In genomic region chr5:144360346-144360745, GRCm38 (mm10) we compare ENCODE assay signal across 14 mouse cellular contexts. TPM values are rescaled to one million over a fixed set of nuclear protein-coding genes. Genes with fewer than 3 reads are reported as not detected.
DNase-seq lines count a peak whose midpoint lies in the region; ATAC-seq and TF ChIP-seq lines count a peak whose summit lies in the region.
"Had no signal": no experiment of that assay in that cellular context is flagged by ENCODE, and none has a peak within 500 bp of the region (broad histone marks: within the 10 kb centered on the region; RNA-seq: fewer than 3 reads in every experiment).

No protein-coding gene starts in this region.

- no peak for TF ChIP-seq POLR2A in liver, adult 2 months (IDR thresholded peaks at IDR 0.05; ENCODE audit: extremely low read depth, insufficient read depth, low read length)

- no peaks in the 10 kb centered on the region for H3K36me3 ChIP-seq in liver, adult 2 months (ENCODE audit: control insufficient read depth, insufficient read depth, low read length)
- H3K36me3 ChIP-seq in liver, embryonic 12.5 days = no peaks in the 10 kb centered on the region
- no peaks in the 10 kb centered on the region for H3K36me3 ChIP-seq in forebrain, embryonic 10.5 days (replicated peaks)
- H3K36me3 ChIP-seq: embryonic facial prominence, embryonic 15.5 days; liver, embryonic 15.5 days had no signal

- H3K27ac ChIP-seq in liver, adult 2 months (replicated peaks; ENCODE audit: insufficient read depth, low read depth, low read length) = peak overlapping the region; percentile 50; the same call in 1 of the 2 replicates
- no peak overlapping the region for H3K27ac ChIP-seq in liver, embryonic 12.5 days
- no peak overlapping the region for H3K27ac ChIP-seq in forebrain, embryonic 10.5 days
- H3K27ac ChIP-seq: embryonic facial prominence, embryonic 15.5 days; liver, embryonic 15.5 days had no signal

- H3K27me3 ChIP-seq in liver, adult 2 months (ENCODE audit: control insufficient read depth, insufficient read depth, low read length) = no peaks in the 10 kb centered on the region
- peaks cover 37% of the 10 kb centered on the region for H3K27me3 ChIP-seq in liver, embryonic 12.5 days (replicated peaks)
- H3K27me3 ChIP-seq in forebrain, embryonic 10.5 days (ENCODE audit: poor library complexity, severe bottlenecking) = peaks cover 37% of the 10 kb centered on the region
- H3K27me3 ChIP-seq: embryonic facial prominence, embryonic 15.5 days had no signal

- H3K4me1 ChIP-seq in liver, adult 2 months (ENCODE audit: control insufficient read depth, insufficient read depth, low read length) = peaks cover 17% of the 10 kb centered on the region
- peaks cover 15% of the 10 kb centered on the region for H3K4me1 ChIP-seq in liver, embryonic 12.5 days
- peaks cover 23% of the 10 kb centered on the region for H3K4me1 ChIP-seq in forebrain, embryonic 10.5 days

- H3K4me3 ChIP-seq in liver, adult 2 months (ENCODE audit: insufficient read depth, low read depth, low read length) = no peak overlapping the region
- no peak overlapping the region for H3K4me3 ChIP-seq in liver, embryonic 12.5 days
- H3K4me3 ChIP-seq in forebrain, embryonic 10.5 days = no peak overlapping the region
- H3K4me3 ChIP-seq: embryonic facial prominence, embryonic 15.5 days; liver, embryonic 15.5 days had no signal

- TF ChIP-seq CTCF in liver, adult 2 months (IDR thresholded peaks at IDR 0.05; ENCODE audit: low read depth, low read length) = no peak

- no peak overlapping the region for H3K4me2 ChIP-seq in liver, embryonic 12.5 days
- H3K4me2 ChIP-seq: embryonic facial prominence, embryonic 15.5 days; liver, embryonic 15.5 days had no signal

- H3K9ac ChIP-seq in liver, adult 2 months (ENCODE audit: low read depth, low read length) = no peak overlapping the region
- no peak overlapping the region for H3K9ac ChIP-seq in liver, embryonic 12.5 days
- H3K9ac ChIP-seq: embryonic facial prominence, embryonic 15.5 days; forebrain, postnatal 0 days; liver, embryonic 15.5 days had no signal

- H3K79me2 ChIP-seq in liver, adult 2 months (ENCODE audit: control insufficient read depth, insufficient read depth, low read length) = no peaks in the 10 kb centered on the region; the same call in 1 of the 2 replicates

- peak; percentile 44 for DNase-seq in adrenal gland, adult 2 months
- no peak for DNase-seq in adrenal gland, adult 8-10 months
- peak; percentile 89 for DNase-seq in liver, adult 2 months (ENCODE audit: extremely low read depth, low read depth, low spot score)
- DNase-seq in kidney, adult 18-20 months = peak; percentile 68
- DNase-seq in kidney, postnatal 4 days = peak; percentile 48 to 72
- no peak for DNase-seq in spleen, adult 18-20 months
- DNase-seq in forebrain, embryonic 10.5 days (ENCODE audit: extremely low spot score, low spot score) = no peak
- DNase-seq: forebrain, postnatal 0 days; heart, postnatal 4 days; thymus, adult 2 months had no signal

- 9% methylated on average over 6 of the region's 6 CpGs for WGBS in liver, adult 2 months
- WGBS in liver, embryonic 12.5 days (ENCODE audit: insufficient replicate concordance) = 55% methylated on average over 6 of the region's 6 CpGs
- WGBS in forebrain, embryonic 10.5 days = 75% methylated on average over 6 of the region's 6 CpGs

- no peaks in the 10 kb centered on the region for H3K9me3 ChIP-seq in liver, embryonic 12.5 days (replicated peaks)
- no peaks in the 10 kb centered on the region for H3K9me3 ChIP-seq in forebrain, embryonic 10.5 days
- H3K9me3 ChIP-seq: embryonic facial prominence, embryonic 15.5 days; liver, embryonic 15.5 days had no signal

- ATAC-seq in liver, embryonic 12.5 days = no peak
- ATAC-seq: forebrain, postnatal 0 days had no signal

RNA-seq across cellular contexts. Expression of gene Baiap2l1, which starts 2.4 kb away (rescaled TPM):
- 1 to 10 TPM; 8.5 to 8.6 TPM for total RNA-seq in adrenal gland, adult 2 months (2021)
- 5.6 and 6.9 TPM in 2 replicates for polyA plus RNA-seq in adrenal gland, adult 2 months (2012; rRNA removed)
- total RNA-seq in adrenal gland, adult 8-10 months (2022) = 10 to 100 TPM in 2 of 4 experiments, 1 to 10 TPM in 2; 6.2 to 21.3 (median 11.1) TPM
- 7.9 and 11.7 TPM in 2 replicates for total RNA-seq in liver, adult 2 months (2014; rRNA removed)
- polyA plus RNA-seq in liver, adult 2 months (2012; rRNA removed) = 7.7 and 10.3 TPM in 2 replicates
- 4.6 and 5.4 TPM in 2 replicates for polyA plus RNA-seq in liver, embryonic 12.5 days (2016; fragmentation: Nextera tagmentation; extraction: Ambion mirVana)
- 5.3 and 5.7 TPM in 2 replicates for polyA plus RNA-seq in forebrain, embryonic 10.5 days (2016; fragmentation: Nextera tagmentation; extraction: Ambion mirVana)
- total RNA-seq: megakaryocyte, adult 5-6 weeks had no signal

Comparison
In these comparisons a context has a peak if more than half of its experiments do, and no peak if none do; other contexts are left out.
1. DNase-seq: peak in adrenal gland, adult 2 months (single experiment), liver, adult 2 months (single experiment), kidney, adult 18-20 months (single experiment) and kidney, postnatal 4 days (2 of 2); none in adrenal gland, adult 8-10 months (single experiment), spleen, adult 18-20 months (0 of 2) and forebrain, embryonic 10.5 days (single experiment).